Mouse (Mus musculus): Measurements from ENCODE around the gene Styxl1. TPM values are rescaled to one million over a fixed set of nuclear protein-coding genes. Genes with fewer than 3 reads are reported as not detected.

Gene Styxl1
- not detected for polyA plus RNA-seq (2014; fragmentation: Illumina TruSeq; extraction: RNeasy Lipid Tissue Mini Kit (QIAGEN cat#74804); ENCODE audit: low read depth, low replicate concordance)

GRCm38 (mm10) chr5:135777796-135778470 is at the start of gene Styxl1:
Styxl1 (minus strand) TSS chr5:135778385.

GRCm38 (mm10) chr5:135806555-135807262 is 28.5 kb upstream of the Styxl1 start, which contains the start of gene Srrm3:
Srrm3 (plus strand) TSS chr5:135806890.

GRCm38 (mm10) chr5:135778471-135779445 is 573 bp upstream of the Styxl1 start, which contains the start of gene Mdh2:
Mdh2 (plus strand) TSS chr5:135778480.

GRCm38 (mm10) chr5:135743741-135744609 is 34.2 kb downstream of the Styxl1 start, which contains the start of gene Tmem120a:
Tmem120a (minus strand) TSS chr5:135744448.

Other genes starting within 250 kb of the Styxl1 start
- 2.4 TPM for gene Hip1, start 233.3 kb downstream of the Styxl1 start, polyA plus RNA-seq (2014; fragmentation: Illumina TruSeq; extraction: RNeasy Lipid Tissue Mini Kit (QIAGEN cat#74804); ENCODE audit: low read depth, low replicate concordance)
- gene Ccl26, start 214.8 kb downstream of the Styxl1 start, polyA plus RNA-seq (2014; fragmentation: Illumina TruSeq; extraction: RNeasy Lipid Tissue Mini Kit (QIAGEN cat#74804); ENCODE audit: low read depth, low replicate concordance): not detected
- 0.90 TPM for gene Ccl24, start 205.3 kb downstream of the Styxl1 start, polyA plus RNA-seq (2014; fragmentation: Illumina TruSeq; extraction: RNeasy Lipid Tissue Mini Kit (QIAGEN cat#74804); ENCODE audit: low read depth, low replicate concordance)
- 5.1 TPM for gene Rhbdd2, start 145.8 kb downstream of the Styxl1 start, polyA plus RNA-seq (2014; fragmentation: Illumina TruSeq; extraction: RNeasy Lipid Tissue Mini Kit (QIAGEN cat#74804); ENCODE audit: low read depth, low replicate concordance)
- 72.4 TPM for gene Por, start 108.4 kb downstream of the Styxl1 start, polyA plus RNA-seq (2014; fragmentation: Illumina TruSeq; extraction: RNeasy Lipid Tissue Mini Kit (QIAGEN cat#74804); ENCODE audit: low read depth, low replicate concordance)
- 12.1 TPM for gene Tmem120a, start 33.9 kb downstream of the Styxl1 start, polyA plus RNA-seq (2014; fragmentation: Illumina TruSeq; extraction: RNeasy Lipid Tissue Mini Kit (QIAGEN cat#74804); ENCODE audit: low read depth, low replicate concordance)
- 39.5 TPM for gene Mdh2, start 95 bp upstream of the Styxl1 start, polyA plus RNA-seq (2014; fragmentation: Illumina TruSeq; extraction: RNeasy Lipid Tissue Mini Kit (QIAGEN cat#74804); ENCODE audit: low read depth, low replicate concordance)
- not detected for gene Srrm3, start 28.5 kb upstream of the Styxl1 start, polyA plus RNA-seq (2014; fragmentation: Illumina TruSeq; extraction: RNeasy Lipid Tissue Mini Kit (QIAGEN cat#74804); ENCODE audit: low read depth, low replicate concordance)
- gene Hspb1, start 109.5 kb upstream of the Styxl1 start, polyA plus RNA-seq (2014; fragmentation: Illumina TruSeq; extraction: RNeasy Lipid Tissue Mini Kit (QIAGEN cat#74804); ENCODE audit: low read depth, low replicate concordance): 0.95 TPM
- 48.4 TPM for gene Ywhag, start 156.2 kb upstream of the Styxl1 start, polyA plus RNA-seq (2014; fragmentation: Illumina TruSeq; extraction: RNeasy Lipid Tissue Mini Kit (QIAGEN cat#74804); ENCODE audit: low read depth, low replicate concordance)
- gene Ssc4d, start 196.1 kb upstream of the Styxl1 start, polyA plus RNA-seq (2014; fragmentation: Illumina TruSeq; extraction: RNeasy Lipid Tissue Mini Kit (QIAGEN cat#74804); ENCODE audit: low read depth, low replicate concordance): 1.4 TPM
- gene Zp3, start 201.7 kb upstream of the Styxl1 start, polyA plus RNA-seq (2014; fragmentation: Illumina TruSeq; extraction: RNeasy Lipid Tissue Mini Kit (QIAGEN cat#74804); ENCODE audit: low read depth, low replicate concordance): not detected
- gene Dtx2, start 216.4 kb upstream of the Styxl1 start, polyA plus RNA-seq (2014; fragmentation: Illumina TruSeq; extraction: RNeasy Lipid Tissue Mini Kit (QIAGEN cat#74804); ENCODE audit: low read depth, low replicate concordance): 0.32 TPM